Mouse (Mus musculus) myocyte (in vitro differentiated cells): ENCODE measurements at regions not wholly inside any gene's neighbourhood (a gene's known extent, or its start where the extent isn't known, plus 50 kb on each side); places are given as distances from the start of the nearest gene placed in this dataset.

Experiments
- H3K27me3 ChIP-seq: one replicate; pipeline ENCODE4 v1.6.1; 2011; ENCODE audit not compliant: control insufficient read depth, insufficient read depth, insufficient read length
- H3K36me3 ChIP-seq: one replicate; pipeline ENCODE4 v1.6.1; 2011; ENCODE audit not compliant: control insufficient read depth, insufficient read depth
- H3K4me2 ChIP-seq: one replicate; pipeline ENCODE4 v1.6.1; 2011; ENCODE audit warnings: low read depth, control low read depth
- H3K4me3 ChIP-seq: one replicate; pipeline ENCODE4 v1.5.1; 2011; ENCODE audit warnings: mild to moderate bottlenecking, control low read depth, moderate library complexity
- H3K79me2 ChIP-seq: one replicate; pipeline ENCODE4 v1.6.1; 2011; ENCODE audit not compliant: control insufficient read depth, insufficient read depth
- H3ac ChIP-seq: one replicate; pipeline ENCODE4 v1.6.1; 2011; ENCODE audit not compliant: control insufficient read depth, insufficient read length
- CEBPB ChIP-seq: IDR thresholded peaks from 2 replicates; pipeline ENCODE4 v1.6.1; 2011; ENCODE audit warnings: mild to moderate bottlenecking, moderate library complexity; ENCODE audit not compliant: poor library complexity, insufficient read depth, severe bottlenecking
- E2F4 ChIP-seq: IDR thresholded peaks from one replicate; pipeline ENCODE4 v1.6.1; 2011; ENCODE audit warnings: mild to moderate bottlenecking, control low read depth, moderate library complexity; ENCODE audit not compliant: insufficient read depth
- MAX ChIP-seq: IDR thresholded peaks from one replicate; pipeline ENCODE4 v1.6.1; 2011; ENCODE audit warnings: low read depth, mild to moderate bottlenecking, control low read depth
- MYOD1 ChIP-seq, 3 experiments: IDR thresholded peaks; one replicate each; pipeline ENCODE4 v1.6.1; 2011; ENCODE audit warnings: control low read depth in 2 of 3, low read depth in 2 of 3, mild to moderate bottlenecking in 2 of 3, moderate library complexity in 1 of 3; ENCODE audit not compliant: insufficient read length in 2 of 3, control insufficient read depth in 1 of 3
- MYOG ChIP-seq, 3 experiments: IDR thresholded peaks; one replicate each; pipeline ENCODE4 v1.6.1; 2011; ENCODE audit warnings: control low read depth in 2 of 3, low read depth in 2 of 3, mild to moderate bottlenecking in 2 of 3; ENCODE audit not compliant: insufficient read length in 2 of 3, control insufficient read depth in 1 of 3, insufficient read depth in 1 of 3
- POLR2A ChIP-seq: IDR thresholded peaks from one replicate; pipeline ENCODE4 v1.6.1; 2011; ENCODE audit warnings: low read depth, mild to moderate bottlenecking, control low read depth, moderate library complexity; ENCODE audit not compliant: insufficient read length
- POLR2AphosphoS2 ChIP-seq: IDR thresholded peaks from one replicate; pipeline ENCODE4 v1.6.1; 2011; ENCODE audit warnings: low read depth, control low read depth; ENCODE audit not compliant: insufficient read length
- REST ChIP-seq: IDR thresholded peaks from one replicate; pipeline ENCODE4 v1.6.1; 2011; ENCODE audit warnings: mild to moderate bottlenecking, control low read depth, moderate library complexity; ENCODE audit not compliant: insufficient read depth, insufficient read length
- SRF ChIP-seq: IDR thresholded peaks from one replicate; pipeline ENCODE4 v1.6.1; 2011; ENCODE audit warnings: low read depth; ENCODE audit not compliant: control insufficient read depth, insufficient read length
- TCF12 ChIP-seq: IDR thresholded peaks from one replicate; pipeline ENCODE4 v1.6.1; 2011; ENCODE audit warnings: mild to moderate bottlenecking, control low read depth; ENCODE audit not compliant: poor library complexity, insufficient read depth, severe bottlenecking
- TCF3 ChIP-seq: IDR thresholded peaks from one replicate; pipeline ENCODE4 v1.6.1; 2011; ENCODE audit warnings: low read depth, control low read depth; ENCODE audit not compliant: insufficient read length
- USF1 ChIP-seq: IDR thresholded peaks from one replicate; pipeline ENCODE4 v1.6.1; 2011; ENCODE audit warnings: low read depth, mild to moderate bottlenecking, control low read depth, moderate library complexity

- Histone ChIP-seq H3K27me3 (no peaks in the 10 kb centered on the region), H3K4me2 (no peak overlapping the region), H3K79me2 (no peaks in the 10 kb centered on the region), H3K36me3 (no peaks in the 10 kb centered on the region), H3ac (no peak overlapping the region), H3K4me3 (no peak overlapping the region)
- TF ChIP-seq CEBPB = no peak
- TF ChIP-seq POLR2A = no peak
- TF ChIP-seq REST = no peak
- TF ChIP-seq MAX = no peak
- TF ChIP-seq SRF = no peak
- TF ChIP-seq USF1 = no peak
- TF ChIP-seq MYOD1 (IDR thresholded peaks at IDR 0.05; ENCODE audit: control insufficient read depth in 1 of 3, insufficient read length in 2 of 3, low read depth in 2 of 3) = no peak
- TF ChIP-seq TCF3 = no peak
- no peak for TF ChIP-seq POLR2AphosphoS2
- no peak for TF ChIP-seq MYOG (IDR thresholded peaks at IDR 0.05; ENCODE audit: control insufficient read depth in 1 of 3, insufficient read depth in 1 of 3, insufficient read length in 2 of 3, low read depth in 2 of 3)
- no peak for TF ChIP-seq E2F4
- TF ChIP-seq TCF12 = no peak
Measured at GRCm38 (mm10) chr10:95021209-95021608, 76.6 kb upstream of the Plxnc1 start.

GRCm38 (mm10) chr10:95016896-95017295 lies 72.3 kb upstream of the Plxnc1 start:
- Histone ChIP-seq H3K36me3 (no peaks in the 10 kb centered on the region), H3K27me3 (no peaks in the 10 kb centered on the region), H3K4me2 (no peak overlapping the region), H3ac (no peak overlapping the region), H3K4me3 (no peak overlapping the region), H3K79me2 (no peaks in the 10 kb centered on the region)
- TF ChIP-seq MYOG (IDR thresholded peaks at IDR 0.05; ENCODE audit: control insufficient read depth in 1 of 3, insufficient read depth in 1 of 3, insufficient read length in 2 of 3, low read depth in 2 of 3) = no peak
- no peak for TF ChIP-seq CEBPB
- TF ChIP-seq E2F4 = no peak
- no peak for TF ChIP-seq USF1
- no peak for TF ChIP-seq TCF3
- TF ChIP-seq MAX = no peak
- TF ChIP-seq REST = no peak
- no peak for TF ChIP-seq POLR2A
- no peak for TF ChIP-seq TCF12
- TF ChIP-seq POLR2AphosphoS2 = no peak
- no peak for TF ChIP-seq MYOD1 (IDR thresholded peaks at IDR 0.05; ENCODE audit: control insufficient read depth in 1 of 3, insufficient read length in 2 of 3, low read depth in 2 of 3)
- TF ChIP-seq SRF = no peak

- Histone ChIP-seq H3K79me2 (no peaks in the 10 kb centered on the region), H3K4me2 (no peak overlapping the region), H3K36me3 (no peaks in the 10 kb centered on the region), H3K27me3 (no peaks in the 10 kb centered on the region), H3ac (no peak overlapping the region), H3K4me3 (no peak overlapping the region)
- TF ChIP-seq POLR2A = no peak
- TF ChIP-seq TCF3 = no peak
- no peak for TF ChIP-seq MYOD1 (IDR thresholded peaks at IDR 0.05; ENCODE audit: control insufficient read depth in 1 of 3, insufficient read length in 2 of 3, low read depth in 2 of 3)
- TF ChIP-seq MAX = no peak
Measured at GRCm38 (mm10) chr10:95015298-95015951, 70.8 kb upstream of the Plxnc1 start.

GRCm38 (mm10) chr10:95013946-95014345 lies 69.3 kb upstream of the Plxnc1 start:
- TF ChIP-seq POLR2A (no peak), POLR2AphosphoS2 (no peak), USF1 (no peak), MYOD1 (IDR thresholded peaks at IDR 0.05; ENCODE audit: control insufficient read depth in 1 of 3, insufficient read length in 2 of 3, low read depth in 2 of 3) (no peak), REST (no peak), TCF3 (no peak), MYOG (IDR thresholded peaks at IDR 0.05; ENCODE audit: control insufficient read depth in 1 of 3, insufficient read depth in 1 of 3, insufficient read length in 2 of 3, low read depth in 2 of 3) (no peak), E2F4 (no peak), SRF (no peak), TCF12 (no peak), CEBPB (no peak), MAX (no peak)
- H3K4me3 ChIP-seq = no peak overlapping the region

More at GRCm38 (mm10) chr10:95013946-95014345, 69.3 kb upstream of the Plxnc1 start:
- H3K79me2 ChIP-seq = no peaks in the 10 kb centered on the region
- H3K36me3 ChIP-seq = no peaks in the 10 kb centered on the region
- H3K4me2 ChIP-seq = no peak overlapping the region
- no peaks in the 10 kb centered on the region for H3K27me3 ChIP-seq
- H3ac ChIP-seq = no peak overlapping the region
